Mouse (Mus musculus) heart, embryonic 15.5 days (tissue): ENCODE measurements around the gene Smoc2. TPM values are rescaled to one million over a fixed set of nuclear protein-coding genes. Genes with fewer than 3 reads are reported as not detected.

ENCODE experiments used
- ATAC-seq: fragments of 200-750 bp; cut with Nextera tagmentation; replicated peaks from 2 replicates; pipeline ENCODE4 v1.8.0; 2017; ENCODE audit warnings: low read depth, moderate TSS enrichment; ENCODE audit not compliant: insufficient number of reproducible peaks, insufficient read depth, low FRiP score
- H3K27ac ChIP-seq: fragments of 300-500 bp; sonication (generic); 2 replicates; pipeline ENCODE4 v1.5.1; 2015; ENCODE audit warnings: mild to moderate bottlenecking, inconsistent platforms
- H3K27me3 ChIP-seq: fragments of 300-500 bp; sonication (generic); 2 replicates; pipeline ENCODE4 v1.6.1; 2015; ENCODE audit warnings: inconsistent platforms
- H3K36me3 ChIP-seq: fragments of 300-500 bp; sonication (generic); 2 replicates; pipeline ENCODE4 v1.6.1; 2015; ENCODE audit warnings: mild to moderate bottlenecking, inconsistent platforms
- H3K4me1 ChIP-seq: fragments of 300-500 bp; sonication (generic); replicated peaks from 2 replicates; pipeline ENCODE4 v1.6.1; 2015; ENCODE audit warnings: inconsistent platforms
- H3K4me2 ChIP-seq: fragments of 300-500 bp; sonication (generic); 2 replicates; pipeline ENCODE4 v1.6.1; 2015; ENCODE audit warnings: inconsistent platforms, mild to moderate bottlenecking, moderate library complexity
- H3K4me3 ChIP-seq: fragments of 300-500 bp; sonication (generic); 2 replicates; pipeline ENCODE4 v1.5.1; 2015; ENCODE audit warnings: mild to moderate bottlenecking, inconsistent platforms
- H3K9ac ChIP-seq: fragments of 300-500 bp; sonication (generic); 2 replicates; pipeline ENCODE4 v1.6.1; 2015; ENCODE audit warnings: mild to moderate bottlenecking, inconsistent platforms
- H3K9me3 ChIP-seq: fragments of 300-500 bp; sonication (generic); replicated peaks from 2 replicates; pipeline ENCODE4 v1.6.1; 2016; ENCODE audit warnings: inconsistent platforms
- WGBS: fragments of 180-500 bp; shearing (Covaris S2); methylation state at CpG from one replicate; pipeline ENCODE4 v1.1.7; 2015; ENCODE audit warnings: mixed read lengths; 5-methylcytosine and 5-hydroxymethylcytosine counted together
- polyA plus RNA-seq: library from polyadenylated mRNA; unstranded; fragments of >200 nt; fragmentation: Nextera tagmentation; extraction: Ambion mirVana; gene quantifications from 2 replicates; pipeline ENCODE4 v1.2.1, GENCODE M21; 2015

The Smoc2 gene
- polyA plus RNA-seq, 1 experiment from 2014 or later = 37.1 TPM

GRCm38 (mm10) chr17:14316536-14316935, 37.2 kb downstream of the Smoc2 start:
- H3K27me3 ChIP-seq = peaks cover 12% of the 10 kb centered on the region
- no peaks in the 10 kb centered on the region for H3K36me3 ChIP-seq
- no peaks in the 10 kb centered on the region for H3K9me3 ChIP-seq
- H3K4me2 ChIP-seq = no peak overlapping the region
- ATAC-seq = no peak
- no peaks in the 10 kb centered on the region for H3K4me1 ChIP-seq
- H3K4me3 ChIP-seq = no peak overlapping the region
- no peak overlapping the region for H3K27ac ChIP-seq
- WGBS = 61% methylated on average over 7 of the region's 7 CpGs
- H3K9ac ChIP-seq = no peak overlapping the region

GRCm38 (mm10) chr17:14317439-14317838, 38.1 kb downstream of the Smoc2 start:
- Histone ChIP-seq H3K27ac (no peak overlapping the region), H3K9me3 (no peaks in the 10 kb centered on the region), H3K4me1 (no peaks in the 10 kb centered on the region), H3K27me3 (peaks cover 3% of the 10 kb centered on the region; the same call in 1 of the 2 replicates), H3K9ac (no peak overlapping the region), H3K4me2 (no peak overlapping the region), H3K4me3 (no peak overlapping the region), H3K36me3 (no peaks in the 10 kb centered on the region)
- 30% methylated on average over 4 of the region's 4 CpGs for WGBS
- ATAC-seq = no peak

- Histone ChIP-seq H3K27ac (no peak overlapping the region), H3K4me1 (no peaks in the 10 kb centered on the region), H3K9ac (no peak overlapping the region), H3K4me3 (no peak overlapping the region), H3K36me3 (no peaks in the 10 kb centered on the region), H3K27me3 (peaks cover 8% of the 10 kb centered on the region), H3K9me3 (no peaks in the 10 kb centered on the region), H3K4me2 (no peak overlapping the region)
- no peak for ATAC-seq
- WGBS = 75% methylated on average over 7 of the region's 7 CpGs
Measured at GRCm38 (mm10) chr17:14326156-14326555, 46.9 kb downstream of the Smoc2 start.

GRCm38 (mm10) chr17:14328037-14328436, 48.7 kb downstream of the Smoc2 start:
- no peaks in the 10 kb centered on the region for H3K9me3 ChIP-seq
- no peaks in the 10 kb centered on the region for H3K36me3 ChIP-seq
- no peak overlapping the region for H3K4me2 ChIP-seq
- H3K9ac ChIP-seq = no peak overlapping the region
- no peak overlapping the region for H3K4me3 ChIP-seq
- no peaks in the 10 kb centered on the region for H3K4me1 ChIP-seq
- H3K27ac ChIP-seq = no peak overlapping the region
- H3K27me3 ChIP-seq = peaks cover 13% of the 10 kb centered on the region
- 72% methylated on average over 9 of the region's 9 CpGs for WGBS
- ATAC-seq = no peak

- no peak for ATAC-seq
- Histone ChIP-seq H3K4me3 (no peak overlapping the region), H3K36me3 (no peaks in the 10 kb centered on the region), H3K4me2 (no peak overlapping the region), H3K27me3 (peaks cover 13% of the 10 kb centered on the region), H3K9ac (no peak overlapping the region), H3K9me3 (no peaks in the 10 kb centered on the region), H3K27ac (no peak overlapping the region), H3K4me1 (no peaks in the 10 kb centered on the region)
- WGBS = 86% methylated on average over 7 of the region's 7 CpGs
Measured at GRCm38 (mm10) chr17:14330498-14330897, 51.2 kb downstream of the Smoc2 start.

- H3K4me3 ChIP-seq = no peak overlapping the region
- no peak overlapping the region for H3K4me2 ChIP-seq
- WGBS = 44% methylated on average over 5 of the region's 5 CpGs
- H3K36me3 ChIP-seq = no peaks in the 10 kb centered on the region
- peaks cover 31% of the 10 kb centered on the region for H3K27me3 ChIP-seq
- no peaks in the 10 kb centered on the region for H3K4me1 ChIP-seq
- H3K9me3 ChIP-seq = no peaks in the 10 kb centered on the region
- no peak for ATAC-seq
- H3K27ac ChIP-seq = no peak overlapping the region
- H3K9ac ChIP-seq = no peak overlapping the region
Measured at GRCm38 (mm10) chr17:14339932-14340557, 60.7 kb downstream of the Smoc2 start.

- Histone ChIP-seq H3K9ac (no peak overlapping the region), H3K4me3 (no peak overlapping the region), H3K4me2 (no peak overlapping the region), H3K27me3 (peaks cover 37% of the 10 kb centered on the region), H3K36me3 (no peaks in the 10 kb centered on the region), H3K27ac (no peak overlapping the region), H3K9me3 (no peaks in the 10 kb centered on the region), H3K4me1 (no peaks in the 10 kb centered on the region)
- ATAC-seq = no peak
- WGBS = 75% methylated on average over 2 of the region's 2 CpGs
Measured at GRCm38 (mm10) chr17:14340736-14341135, 61.4 kb downstream of the Smoc2 start.

GRCm38 (mm10) chr17:14342511-14342910, 63.2 kb downstream of the Smoc2 start:
- ATAC-seq = no peak
- 23% methylated on average over 8 of the region's 8 CpGs for WGBS
- no peak overlapping the region for H3K4me2 ChIP-seq
- H3K9me3 ChIP-seq = no peaks in the 10 kb centered on the region
- no peak overlapping the region for H3K9ac ChIP-seq
- peaks cover 38% of the 10 kb centered on the region for H3K27me3 ChIP-seq
- no peak overlapping the region for H3K27ac ChIP-seq
- no peak overlapping the region for H3K4me3 ChIP-seq
- H3K36me3 ChIP-seq = no peaks in the 10 kb centered on the region
- no peaks in the 10 kb centered on the region for H3K4me1 ChIP-seq

GRCm38 (mm10) chr17:14343442-14343841, 64.1 kb downstream of the Smoc2 start:
- H3K27me3 ChIP-seq = peaks cover 38% of the 10 kb centered on the region
- H3K4me1 ChIP-seq = no peaks in the 10 kb centered on the region
- no peak overlapping the region for H3K4me2 ChIP-seq
- 72% methylated on average over 12 of the region's 12 CpGs for WGBS
- H3K9ac ChIP-seq = no peak overlapping the region
- H3K4me3 ChIP-seq = no peak overlapping the region
- no peaks in the 10 kb centered on the region for H3K9me3 ChIP-seq
- no peak overlapping the region for H3K27ac ChIP-seq
- ATAC-seq = no peak
- no peaks in the 10 kb centered on the region for H3K36me3 ChIP-seq

GRCm38 (mm10) chr17:14345556-14345955, 66.2 kb downstream of the Smoc2 start:
- H3K27ac ChIP-seq = no peak overlapping the region
- H3K36me3 ChIP-seq = no peaks in the 10 kb centered on the region
- no peak overlapping the region for H3K9ac ChIP-seq
- no peak overlapping the region for H3K4me2 ChIP-seq
- no peaks in the 10 kb centered on the region for H3K4me1 ChIP-seq
- no peak for ATAC-seq
- 64% methylated on average over 4 of the region's 4 CpGs for WGBS
- H3K27me3 ChIP-seq = peaks cover 35% of the 10 kb centered on the region
- no peaks in the 10 kb centered on the region for H3K9me3 ChIP-seq
- no peak overlapping the region for H3K4me3 ChIP-seq

GRCm38 (mm10) chr17:14346891-14347290, 67.6 kb downstream of the Smoc2 start:
- no peak overlapping the region for H3K9ac ChIP-seq
- WGBS = 83% methylated on average over 3 of the region's 3 CpGs
- H3K4me2 ChIP-seq = no peak overlapping the region
- H3K27me3 ChIP-seq = peaks cover 22% of the 10 kb centered on the region
- no peaks in the 10 kb centered on the region for H3K36me3 ChIP-seq
- no peak overlapping the region for H3K27ac ChIP-seq
- no peaks in the 10 kb centered on the region for H3K4me1 ChIP-seq
- no peaks in the 10 kb centered on the region for H3K9me3 ChIP-seq
- ATAC-seq = no peak
- H3K4me3 ChIP-seq = no peak overlapping the region

GRCm38 (mm10) chr17:14349086-14349814, 69.9 kb downstream of the Smoc2 start:
- H3K9ac ChIP-seq = no peak overlapping the region

More at GRCm38 (mm10) chr17:14349086-14349814, 69.9 kb downstream of the Smoc2 start:
- Histone ChIP-seq H3K4me3 (no peak overlapping the region), H3K4me2 (no peak overlapping the region), H3K9me3 (no peaks in the 10 kb centered on the region), H3K27ac (no peak overlapping the region), H3K4me1 (peaks cover 6% of the 10 kb centered on the region; the same call in 1 of the 2 replicates), H3K36me3 (no peaks in the 10 kb centered on the region), H3K27me3 (peaks cover 9% of the 10 kb centered on the region; the same call in 1 of the 2 replicates)
- WGBS = 75% methylated on average over 6 of the region's 6 CpGs
- ATAC-seq = no peak
